Mouse (Mus musculus) urinary bladder, postnatal 36 days (tissue): ENCODE data around the gene Jhy.
A peak's percentile ranks its signal among the peaks of the same experiment; 100 is the strongest.

Source experiments
- DNase-seq, 2 experiments: peaks; one replicate each; pipeline ENCODE4 v3.0.0; 2022; ENCODE audit warnings: low spot score in 2 of 2, mixed read lengths in 1 of 2

Gene Jhy

GRCm38 (mm10) chr9:40963586-40964417 lies at the start of gene Jhy:
Gene Jhy (minus strand): TSS chr9:40964118.
- DNase-seq = no peak

GRCm38 (mm10) chr9:41012456-41012855 lies 48.5 kb upstream of the Jhy start:
- no peak for DNase-seq

GRCm38 (mm10) chr9:41011512-41012436 lies 47.9 kb upstream of the Jhy start:
- no peak for DNase-seq

- DNase-seq = no peak
Measured at GRCm38 (mm10) chr9:41007785-41008184, 43.9 kb upstream of the Jhy start.

GRCm38 (mm10) chr9:41004415-41004814 lies 40.5 kb upstream of the Jhy start, which contains the start of gene Crtam:
Gene Crtam (minus strand): TSS chr9:41004628.
- DNase-seq = no peak

GRCm38 (mm10) chr9:40997116-40997779 lies 33.3 kb upstream of the Jhy start:
- DNase-seq = no peak

- DNase-seq = no peak
Measured at GRCm38 (mm10) chr9:40994075-40994474, 30.2 kb upstream of the Jhy start.

- DNase-seq = peak in 1 of 2 experiments; percentile 7
Measured at GRCm38 (mm10) chr9:40991511-40991910, 27.6 kb upstream of the Jhy start.

- peak; percentile 14 to 15 for DNase-seq
Measured at GRCm38 (mm10) chr9:40989940-40990588, 26.1 kb upstream of the Jhy start.

- DNase-seq = no peak
Measured at GRCm38 (mm10) chr9:40984313-40984712, 20.4 kb upstream of the Jhy start.

- no peak for DNase-seq
Measured at GRCm38 (mm10) chr9:40983758-40984157, 19.8 kb upstream of the Jhy start.

GRCm38 (mm10) chr9:40982480-40982879 lies 18.6 kb upstream of the Jhy start:
- DNase-seq = no peak

GRCm38 (mm10) chr9:40974042-40974801 lies 10.3 kb upstream of the Jhy start:
- DNase-seq = no peak

- no peak for DNase-seq
Measured at GRCm38 (mm10) chr9:40964418-40964714, 448 bp upstream of the Jhy start.

GRCm38 (mm10) chr9:40961401-40961800 lies 2.5 kb downstream of the Jhy start:
- DNase-seq = no peak

GRCm38 (mm10) chr9:40949039-40949615 lies 14.8 kb downstream of the Jhy start:
- no peak for DNase-seq

GRCm38 (mm10) chr9:40948473-40948872 lies 15.4 kb downstream of the Jhy start:
- DNase-seq = no peak

- DNase-seq = no peak
Measured at GRCm38 (mm10) chr9:40947131-40947530, 16.8 kb downstream of the Jhy start.

GRCm38 (mm10) chr9:40937425-40937824 lies 26.5 kb downstream of the Jhy start:
- DNase-seq = no peak

- no peak for DNase-seq
Measured at GRCm38 (mm10) chr9:40933323-40933722, 30.6 kb downstream of the Jhy start.
